Mouse (Mus musculus): ENCODE measurements around the gene Epas1.

- TF ChIP-seq POLR2A (IDR thresholded peaks at IDR 0.05; ENCODE audit: borderline replicate concordance, extremely low read depth, insufficient read depth, insufficient read length, poor library complexity, severe bottlenecking) (no peak), CTCF (IDR thresholded peaks at IDR 0.05; ENCODE audit: borderline replicate concordance, extremely low read depth, insufficient read depth, insufficient read length) (no peak)
Observed at GRCm38 (mm10) chr17:86828500-86828899, 75.0 kb downstream of the Epas1 start.
